Mouse (Mus musculus) embryonic stem cell, embryonic (primary cell): ENCODE results near the gene Baz2b.

Experiments
- CTCF ChIA-PET, 4 experiments: fragments of 300-600 bp in 2 of 4; fragments of 350-600 bp in 2 of 4; sonication (Branson Sonifier 250); formaldehyde crosslinking; loops; one replicate each; lab custom pipeline; 2022; ENCODE audit warnings: inconsistent platforms in 2 of 4; lab: Charles Lee
- POLR2A ChIA-PET, 4 experiments: fragments of 300-600 bp in 2 of 4; fragments of 350-600 bp in 2 of 4; sonication (Branson Sonifier 250); formaldehyde crosslinking; loops; one replicate each; lab custom pipeline; 2022; ENCODE audit warnings: antibody characterized with exemption in 4 of 4, inconsistent platforms in 1 of 4; lab: Charles Lee

The Baz2b gene

DNA sequence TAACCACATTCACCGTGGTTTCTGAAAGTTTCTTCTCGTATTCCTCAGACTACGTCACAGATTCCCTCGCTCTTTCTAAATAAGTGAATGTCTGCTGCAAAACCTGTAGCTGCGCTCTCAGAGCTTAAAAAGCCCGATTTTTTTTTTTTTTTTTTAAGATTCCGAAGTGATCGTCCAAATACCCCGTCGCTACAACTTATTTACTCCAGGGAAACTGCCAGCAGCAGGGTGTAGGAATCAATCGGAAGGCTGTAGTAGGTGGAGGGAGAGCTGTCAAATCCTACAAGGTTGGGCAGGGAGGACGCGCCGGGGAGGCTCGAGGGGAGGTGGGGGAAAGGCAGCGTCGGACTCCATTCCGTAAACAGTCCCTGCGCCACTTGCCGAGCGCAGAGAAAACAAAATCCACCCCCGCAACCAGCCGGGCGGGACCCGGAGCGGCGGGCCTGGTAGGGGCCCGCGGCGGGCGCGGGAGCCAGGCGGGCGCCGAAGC is 472 bp downstream of the Baz2b start:
- ChIA-PET CTCF (interaction anchor here in 3 of 4 experiments (0.6 to 1.0 kb wide), 4 partner anchors 8 to 72 kb away, joined by 3 to 5 read pairs (median 4); no protein-coding TSS in a partner anchor), POLR2A (interaction anchor here (0.6 to 1.6 kb wide), 63 partner anchors 8 to 597 kb away, joined by 3 to 25 read pairs (median 4); partner anchors contain the start of genes Ly75 (in 3 of the 4), Cd302 (in 1 of the 4) and Tanc1 (in 1 of the 4))

DNA sequence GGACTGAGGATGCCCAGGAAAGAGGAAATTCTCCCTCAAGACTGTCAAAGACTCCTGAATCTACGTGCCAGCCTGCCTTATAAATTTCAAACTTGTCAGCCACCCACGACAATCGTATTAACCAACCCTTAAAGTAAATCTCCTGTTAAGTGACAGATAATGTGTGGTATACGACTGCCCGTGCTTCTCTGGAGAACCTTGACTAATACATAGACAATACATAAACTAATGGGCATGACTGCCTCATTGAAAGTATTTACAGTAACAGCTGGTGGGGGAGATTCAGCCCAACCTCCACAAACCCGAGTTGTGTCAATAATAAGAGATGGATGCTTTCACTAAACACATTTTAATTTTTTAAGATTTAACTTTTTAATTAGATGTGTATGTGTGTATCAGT is 3.8 kb downstream of the Baz2b start:
- ChIA-PET POLR2A (interaction anchor here in 1 of 4 experiments (1.1 kb wide), 1 partner anchor 9 kb away, joined by 5 read pairs; no protein-coding TSS in a partner anchor), CTCF (no interaction called here)

DNA sequence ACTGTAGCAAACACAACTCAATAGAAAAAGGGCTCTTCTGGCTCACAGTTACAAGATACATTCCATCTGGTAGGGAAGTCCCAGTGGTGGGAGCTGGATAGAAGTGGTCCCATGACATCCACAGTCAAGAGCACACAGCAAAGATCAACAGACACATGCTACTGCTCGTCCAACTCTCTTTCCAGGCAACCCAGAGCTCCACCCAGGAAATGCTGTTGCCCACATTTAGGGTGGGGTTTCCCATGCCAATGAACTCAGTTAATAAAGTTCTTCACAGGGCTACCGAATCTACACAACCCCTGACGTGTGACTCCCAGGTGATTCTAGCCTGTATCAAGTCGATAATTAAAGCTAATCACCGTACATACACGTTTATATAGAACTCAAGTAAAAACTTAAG is 5.5 kb downstream of the Baz2b start:
- ChIA-PET CTCF (no interaction called here), POLR2A (interaction anchor here in 3 of 4 experiments (0.6 to 5.2 kb wide), 4 partner anchors 11 to 154 kb away, joined by 3 to 37 read pairs (median 4); no protein-coding TSS in a partner anchor)

DNA sequence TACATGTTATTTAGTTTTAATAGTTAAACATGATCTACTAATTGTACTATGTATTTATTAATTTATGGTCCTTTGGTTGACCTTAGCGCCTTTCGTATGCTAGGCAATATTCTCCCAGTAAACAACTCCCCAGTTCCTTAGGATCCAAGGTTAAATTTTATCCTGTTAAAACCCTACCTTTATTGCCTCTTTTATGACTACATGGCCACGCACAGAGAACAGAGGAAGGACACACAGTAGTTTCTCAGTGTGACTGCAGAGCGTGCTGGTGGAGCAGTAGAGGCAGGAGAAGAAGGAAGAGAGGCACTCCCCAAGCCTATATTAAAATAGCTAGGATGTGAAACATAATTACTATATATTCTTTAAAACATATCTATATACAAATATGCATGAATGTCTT is 5.9 kb downstream of the Baz2b start:
- CTCF ChIA-PET = no interaction called here
- POLR2A ChIA-PET = interaction anchor here in 3 of 4 experiments (0.6 to 5.2 kb wide), 7 partner anchors 8 to 154 kb away, joined by 3 to 37 read pairs (median 4); no protein-coding TSS in a partner anchor

DNA sequence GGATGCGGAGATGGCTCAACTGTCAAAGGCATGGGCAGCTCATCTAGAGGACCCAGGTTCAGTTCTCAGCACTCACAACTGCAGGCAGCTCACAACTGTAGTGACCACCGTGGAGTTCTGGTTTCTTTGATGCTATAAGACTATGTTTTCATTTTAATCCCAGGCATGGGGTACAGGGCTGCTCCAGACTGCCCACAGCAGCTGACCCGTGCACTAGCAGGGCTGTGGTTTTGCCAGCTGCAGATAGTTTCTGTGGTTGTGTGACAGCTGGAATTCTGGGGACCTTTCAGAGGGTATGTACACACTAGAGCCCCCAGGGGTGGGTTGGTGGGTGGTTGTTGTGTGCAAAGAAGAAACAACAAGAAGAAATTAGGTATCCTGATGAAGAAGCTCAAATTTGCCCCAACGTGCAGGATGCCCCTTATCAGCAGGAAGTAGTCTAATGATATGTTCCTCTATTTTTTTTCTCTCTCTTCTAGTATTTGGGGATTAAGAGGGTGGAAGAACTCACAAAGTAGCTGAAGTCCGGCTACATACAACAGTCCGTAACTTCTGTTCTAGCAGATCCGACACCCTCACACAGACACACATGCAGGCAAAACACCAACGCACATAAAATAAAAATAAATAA is 6.6 kb downstream of the Baz2b start:
- POLR2A ChIA-PET = interaction anchor here in 2 of 4 experiments (0.7 to 5.2 kb wide), 8 partner anchors 8 to 167 kb away, joined by 3 to 37 read pairs (median 4); no protein-coding TSS in a partner anchor
- CTCF ChIA-PET = no interaction called here

DNA sequence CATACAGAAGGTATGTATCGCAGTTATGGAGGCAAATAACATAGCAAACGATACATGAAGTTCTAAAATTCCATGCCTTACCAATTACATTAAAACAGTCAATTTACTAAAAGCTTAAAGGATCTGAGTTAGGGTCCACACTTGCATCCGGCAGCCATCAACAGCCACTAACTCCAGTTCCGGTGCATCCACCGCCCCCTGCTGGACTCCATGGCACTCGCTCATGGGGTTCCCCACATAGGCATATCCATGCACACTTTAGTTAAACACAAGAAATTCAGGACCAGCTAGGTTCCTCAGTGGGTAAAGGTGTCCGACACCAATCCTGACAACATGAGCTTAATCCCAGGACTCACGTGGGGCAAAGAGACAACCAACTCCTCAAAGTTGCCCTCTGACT is 9.0 kb downstream of the Baz2b start:
- ChIA-PET CTCF (interaction anchor here (0.6 to 1.3 kb wide), 11 partner anchors 9 to 588 kb away, joined by 3 to 5 read pairs (median 3); partner anchors contain the start of genes Baz2b (in 2 of the 4), March7 (in 2 of the 4) and Tanc1 (in 1 of the 4)), POLR2A (interaction anchor here (0.7 to 5.2 kb wide), 9 partner anchors 8 to 58 kb away, joined by 3 to 37 read pairs (median 5); partner anchors contain the start of genes Baz2b (in 4 of the 4) and March7 (in 4 of the 4))

DNA sequence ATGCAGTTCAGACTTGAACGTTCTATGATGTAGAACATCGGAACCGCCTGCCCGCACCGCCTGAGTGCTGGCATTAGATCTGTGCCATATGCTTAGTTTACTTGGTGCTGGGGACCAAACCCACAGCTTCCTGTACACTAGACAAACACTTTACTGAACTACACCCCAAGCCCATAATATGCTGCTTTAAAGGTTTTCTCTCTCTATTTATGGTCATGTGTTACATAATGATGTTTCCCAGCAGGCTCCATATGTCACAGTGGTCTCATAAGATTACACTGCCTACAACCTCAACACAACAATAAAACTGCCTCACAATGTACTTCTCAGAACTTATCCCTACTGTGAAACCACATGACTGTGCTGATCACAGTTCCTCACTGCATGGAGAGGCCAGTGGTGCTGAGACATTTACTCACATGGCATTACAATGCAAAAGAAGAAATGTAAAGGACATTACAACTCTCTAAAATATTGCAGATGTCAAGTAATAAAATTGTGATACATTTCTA is 9.5 kb downstream of the Baz2b start:
- ChIA-PET CTCF (interaction anchor here in 3 of 4 experiments (0.6 to 1.3 kb wide), 7 partner anchors 9 to 588 kb away, joined by 3 to 5 read pairs (median 3); partner anchors contain the start of genes Baz2b (in 2 of the 3), March7 (in 2 of the 3) and Tanc1 (in 1 of the 3)), POLR2A (interaction anchor here (0.6 to 5.2 kb wide), 11 partner anchors 9 to 57 kb away, joined by 3 to 37 read pairs (median 5); partner anchors contain the start of genes Baz2b (in 4 of the 4) and March7 (in 4 of the 4))

DNA sequence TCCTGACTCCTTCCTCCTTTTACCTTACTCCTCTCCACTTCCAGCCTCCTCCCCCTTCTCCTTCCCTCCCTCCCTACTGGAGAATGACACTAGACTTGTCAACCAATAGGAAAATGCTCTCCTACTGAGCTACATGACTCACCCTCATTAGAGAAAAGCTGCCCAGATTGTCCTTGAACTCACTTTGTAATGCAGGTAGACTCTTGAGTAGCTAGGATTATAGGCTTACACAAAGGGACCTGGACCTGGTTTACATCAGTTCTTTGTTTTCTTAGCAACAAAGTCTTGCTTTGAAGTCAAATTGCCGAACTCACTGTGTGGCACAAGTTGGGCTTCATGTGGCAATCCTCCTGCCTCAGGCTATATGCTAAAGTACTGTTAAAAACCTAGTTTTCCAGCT is 12.8 kb downstream of the Baz2b start:
- ChIA-PET CTCF (interaction anchor here in 3 of 4 experiments (0.6 to 0.9 kb wide), 3 partner anchors 12 to 652 kb away, joined by 3 to 8 read pairs (median 5); no protein-coding TSS in a partner anchor), POLR2A (interaction anchor here (0.6 to 3.6 kb wide), 57 partner anchors 9 to 597 kb away, joined by 3 to 36 read pairs (median 4); partner anchors contain the start of genes Baz2b (in 4 of the 4), March7 (in 4 of the 4) and Ly75 (in 2 of the 4))

DNA sequence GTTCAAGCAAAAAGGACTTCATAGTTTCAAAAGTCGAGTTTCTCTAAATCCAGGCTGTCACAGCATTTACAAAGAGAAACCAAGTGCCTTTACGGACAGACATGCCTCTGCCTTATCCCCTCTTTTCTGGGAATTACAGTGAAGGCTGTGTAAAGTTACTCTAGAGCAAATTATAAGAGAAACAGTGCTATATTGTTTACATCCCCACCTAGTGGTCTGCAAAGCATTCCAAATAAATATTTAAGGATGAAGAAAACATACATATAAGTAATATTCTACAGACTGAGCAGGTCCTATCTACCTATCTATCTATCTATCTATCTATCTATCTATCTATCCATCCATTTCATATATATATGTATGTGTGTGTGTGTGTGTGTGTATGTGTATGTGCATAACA is 27.9 kb downstream of the Baz2b start:
- ChIA-PET POLR2A (no interaction called here), CTCF (no interaction called here)

DNA sequence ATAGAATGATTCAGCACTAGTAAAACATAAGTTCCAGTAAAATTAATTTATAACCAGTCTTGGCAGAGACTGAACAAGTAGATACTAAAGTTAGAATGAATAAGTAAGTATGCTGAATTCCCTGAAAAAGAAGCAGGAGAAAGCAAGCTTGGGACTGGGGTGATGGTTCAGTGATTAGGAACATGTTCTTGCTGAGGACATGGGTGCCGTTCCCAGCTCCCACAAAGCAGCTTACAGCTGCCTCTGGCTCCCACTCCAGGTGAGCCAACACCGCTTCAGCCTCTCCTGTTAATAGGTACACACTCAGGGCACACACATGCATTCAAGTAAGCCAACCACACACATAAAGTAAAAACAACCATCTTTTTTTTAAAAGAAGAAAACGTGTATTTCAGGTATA is 32.1 kb downstream of the Baz2b start:
- CTCF ChIA-PET = interaction anchor here in 1 of 4 experiments (0.6 kb wide), 1 partner anchor 22 kb away, joined by 3 read pairs; no protein-coding TSS in a partner anchor

DNA sequence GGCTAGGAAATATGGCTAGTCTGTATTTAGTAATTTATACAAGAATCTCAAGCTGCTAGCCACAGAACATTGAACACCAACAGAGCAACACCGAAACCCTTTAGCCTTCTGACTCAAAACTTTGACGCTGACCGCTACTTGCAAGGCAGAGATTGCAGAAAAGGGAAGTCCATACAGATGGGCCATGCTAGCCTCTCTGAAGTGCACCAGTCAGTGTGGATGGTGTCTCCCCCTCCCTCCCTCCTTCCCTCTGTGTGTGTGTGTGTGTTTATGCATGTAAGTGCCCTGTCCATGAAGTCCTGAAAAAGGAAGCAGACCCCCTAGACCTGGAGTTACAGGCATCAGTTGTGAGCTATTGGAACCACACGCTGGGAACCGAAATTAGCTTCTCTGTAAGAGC is 33.6 kb downstream of the Baz2b start:
- POLR2A ChIA-PET = interaction anchor here in 3 of 4 experiments (0.6 to 1.4 kb wide), 4 partner anchors 9 to 235 kb away, joined by 3 read pairs; no protein-coding TSS in a partner anchor
- CTCF ChIA-PET = interaction anchor here in 1 of 4 experiments (0.7 kb wide), 1 partner anchor 113 kb away, joined by 3 read pairs; no protein-coding TSS in a partner anchor

More for the DNA sequence above, 32.1 kb downstream of the Baz2b start:
- POLR2A ChIA-PET = interaction anchor here in 3 of 4 experiments (0.6 to 1.5 kb wide), 7 partner anchors 15 to 555 kb away, joined by 3 to 5 read pairs (median 3); no protein-coding TSS in a partner anchor

DNA sequence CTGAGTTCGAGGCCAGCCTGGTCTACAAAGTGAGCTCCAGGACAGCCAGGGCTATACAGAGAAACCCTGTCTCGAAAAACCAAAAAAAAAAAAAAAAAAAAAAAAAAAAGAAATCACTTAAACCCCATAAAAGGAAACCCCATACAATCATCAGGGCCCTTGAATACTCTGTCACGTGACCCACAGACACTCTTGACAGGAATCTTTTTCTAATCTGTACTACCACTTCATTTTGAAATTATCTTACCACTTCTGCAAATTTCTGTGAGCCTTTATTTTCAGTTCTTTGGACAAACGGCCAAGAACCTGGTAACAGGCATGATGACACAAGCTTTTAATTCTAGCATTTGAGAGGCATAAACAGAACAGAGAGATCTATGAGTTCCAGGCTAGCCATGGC is 34.6 kb downstream of the Baz2b start:
- ChIA-PET CTCF (no interaction called here), POLR2A (interaction anchor here in 3 of 4 experiments (0.5 to 0.9 kb wide), 4 partner anchors 36 to 494 kb away, joined by 3 to 7 read pairs (median 3); no protein-coding TSS in a partner anchor)

DNA sequence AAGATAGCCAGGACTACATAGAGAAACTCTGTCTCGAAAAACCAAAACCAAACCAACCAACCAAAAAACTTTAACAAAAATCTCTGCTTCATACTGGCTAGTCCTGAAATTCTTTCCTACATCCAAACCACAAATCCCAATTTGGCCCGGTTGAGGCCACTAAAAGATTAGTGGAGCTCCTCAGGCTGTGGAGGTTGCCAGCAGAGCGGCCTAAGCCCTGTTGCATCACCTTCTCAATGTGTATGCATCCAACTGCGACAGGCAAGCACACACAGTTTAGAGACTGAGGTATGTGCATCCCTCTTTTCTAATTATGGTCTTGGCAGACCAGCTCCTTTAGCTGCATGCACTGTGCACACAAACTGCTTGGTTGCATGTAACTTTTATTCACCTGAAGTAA is 36.0 kb downstream of the Baz2b start:
- POLR2A ChIA-PET = no interaction called here
- CTCF ChIA-PET = interaction anchor here in 1 of 4 experiments (0.7 kb wide), 1 partner anchor 729 kb away, joined by 3 read pairs; no protein-coding TSS in a partner anchor

DNA sequence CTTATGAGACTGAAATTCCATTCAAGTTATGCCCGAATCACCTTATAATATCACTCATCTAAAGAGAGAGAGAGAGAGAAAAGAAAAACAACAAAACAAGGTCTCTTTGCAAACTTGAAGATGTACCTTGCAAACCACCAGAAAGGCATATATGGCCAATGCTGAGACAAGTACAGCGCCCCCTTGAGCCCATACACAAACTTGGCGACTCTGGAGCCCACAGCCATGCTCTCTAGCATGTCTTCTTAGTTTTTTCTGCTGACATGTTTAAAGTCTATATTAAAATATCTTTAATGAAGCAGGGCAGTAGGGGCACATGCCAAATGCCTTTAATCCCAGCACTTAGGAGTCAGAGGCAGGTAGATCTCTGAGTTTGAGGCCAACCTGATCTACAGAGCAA is 36.4 kb downstream of the Baz2b start:
- POLR2A ChIA-PET = no interaction called here
- CTCF ChIA-PET = interaction anchor here in 2 of 4 experiments (0.7 to 0.8 kb wide), 2 partner anchors 729 to 980 kb away, joined by 3 read pairs; no protein-coding TSS in a partner anchor

DNA sequence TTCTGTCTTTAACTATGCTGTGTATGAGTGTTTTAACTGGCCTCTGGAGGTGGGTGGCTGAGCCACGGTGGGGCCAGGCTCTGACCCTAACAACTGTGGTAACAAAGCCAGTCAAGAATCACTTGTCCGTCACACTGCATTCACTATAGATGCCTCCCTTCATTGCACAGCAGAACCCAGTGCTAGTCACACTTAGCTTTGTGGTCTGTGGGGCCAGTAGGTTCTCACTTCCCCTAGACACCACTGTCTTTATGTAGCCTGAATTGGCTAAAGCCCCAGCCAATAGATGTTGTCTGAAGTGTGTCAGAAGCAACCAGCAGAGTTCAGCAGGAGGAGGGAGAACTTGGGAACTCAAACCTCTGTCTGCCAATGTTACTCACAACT is 37.1 kb downstream of the Baz2b start:
- POLR2A ChIA-PET = no interaction called here
- CTCF ChIA-PET = interaction anchor here in 1 of 4 experiments (0.8 kb wide), 1 partner anchor 979 kb away, joined by 3 read pairs; no protein-coding TSS in a partner anchor

DNA sequence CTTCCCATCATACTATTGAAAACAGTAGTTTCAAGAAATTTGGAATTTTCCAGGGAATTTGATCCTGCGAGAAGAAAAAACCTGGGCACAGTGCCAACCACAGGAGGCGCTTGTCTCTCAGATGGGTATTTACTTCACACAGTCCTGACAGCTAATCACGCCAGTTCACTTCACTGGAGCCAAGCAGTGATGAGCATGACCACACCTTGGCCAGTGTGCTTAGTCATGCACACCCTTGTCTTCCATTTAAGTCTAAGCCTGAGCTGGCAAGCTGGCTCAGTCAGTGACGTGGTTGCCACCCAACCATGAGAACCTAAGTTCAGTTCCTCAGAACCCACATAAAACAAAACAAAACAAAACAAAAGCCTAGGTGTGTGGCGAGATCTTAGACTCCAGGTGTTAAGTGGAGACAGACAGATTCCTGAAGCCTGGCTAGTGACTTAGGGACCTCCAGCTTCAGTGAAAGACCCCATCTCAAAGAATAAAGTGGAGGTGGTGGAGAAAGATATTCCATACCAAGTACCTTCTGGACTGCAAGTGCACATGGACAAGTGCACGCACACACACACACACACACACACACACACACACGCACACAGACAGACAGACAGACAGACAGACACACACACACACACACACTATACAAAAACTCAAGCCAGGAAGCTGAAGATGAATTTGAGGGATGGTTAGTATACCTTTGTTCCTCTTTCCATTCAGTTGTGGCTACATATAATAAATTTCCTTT is 37.7 kb downstream of the Baz2b start:
- CTCF ChIA-PET = interaction anchor here in 2 of 4 experiments (0.6 to 0.8 kb wide), 2 partner anchors 135 to 979 kb away, joined by 3 read pairs; no protein-coding TSS in a partner anchor
- POLR2A ChIA-PET = interaction anchor here in 1 of 4 experiments (0.7 kb wide), 1 partner anchor 659 kb away, joined by 6 read pairs; no protein-coding TSS in a partner anchor

DNA sequence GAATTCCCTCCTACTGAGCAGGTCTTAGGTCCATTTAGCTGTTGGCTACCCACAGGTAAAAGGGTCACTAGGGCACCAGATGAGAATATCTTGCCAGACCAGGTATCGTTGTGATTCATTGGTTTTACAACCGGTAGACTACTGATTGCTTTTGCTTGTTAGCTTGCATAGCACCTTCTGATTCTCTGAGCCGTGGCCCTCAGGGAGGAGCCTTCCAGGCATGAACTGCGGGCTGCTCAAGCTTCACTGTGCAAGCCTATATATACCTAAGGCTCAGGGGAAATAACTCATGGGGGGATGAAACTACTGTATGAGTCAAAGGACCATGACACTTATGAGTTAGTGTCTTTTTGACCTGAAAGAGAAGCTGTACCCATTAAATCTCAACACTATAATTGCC is 42.8 kb downstream of the Baz2b start:
- ChIA-PET CTCF (interaction anchor here in 1 of 4 experiments (0.6 kb wide), 1 partner anchor 175 kb away, joined by 4 read pairs; no protein-coding TSS in a partner anchor), POLR2A (interaction anchor here in 1 of 4 experiments (1.8 kb wide), 1 partner anchor 12 kb away, joined by 4 read pairs; no protein-coding TSS in a partner anchor)
